Mouse (Mus musculus) layer of hippocampus, adult 11-12 months (tissue): ENCODE measurements around the gene Pcdh10.
A peak's percentile ranks its signal among the peaks of the same experiment; 100 is the strongest.

ENCODE experiments used
- DNase-seq: peaks from one replicate; pipeline ENCODE4 v3.0.0; 2022; ENCODE audit warnings: low spot score

The Pcdh10 gene

DNA sequence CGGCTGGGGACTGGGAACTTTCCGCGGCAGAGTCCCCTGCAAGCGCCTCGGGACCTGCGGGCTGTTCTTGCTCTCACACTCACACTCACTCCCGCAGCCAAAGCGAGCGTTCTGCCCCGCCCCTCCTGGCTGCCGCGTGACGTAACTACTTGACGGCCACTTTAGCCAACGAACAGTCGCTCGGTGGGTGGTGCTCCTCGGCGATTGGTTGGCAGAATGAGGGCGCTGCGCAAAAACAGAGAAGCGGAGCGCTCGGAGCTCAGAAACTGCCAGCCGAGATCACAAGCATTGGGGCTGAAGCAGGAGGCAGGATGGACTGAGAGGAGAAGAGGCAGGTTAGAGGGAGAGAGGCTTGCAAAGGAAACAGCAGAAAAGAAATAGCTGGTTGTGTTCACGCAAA lies at the start of gene Pcdh10:
Pcdh10 (plus strand) TSS at position 254 of the 400 bp plus-strand sequence.
- DNase-seq: peak; percentile 98

DNA sequence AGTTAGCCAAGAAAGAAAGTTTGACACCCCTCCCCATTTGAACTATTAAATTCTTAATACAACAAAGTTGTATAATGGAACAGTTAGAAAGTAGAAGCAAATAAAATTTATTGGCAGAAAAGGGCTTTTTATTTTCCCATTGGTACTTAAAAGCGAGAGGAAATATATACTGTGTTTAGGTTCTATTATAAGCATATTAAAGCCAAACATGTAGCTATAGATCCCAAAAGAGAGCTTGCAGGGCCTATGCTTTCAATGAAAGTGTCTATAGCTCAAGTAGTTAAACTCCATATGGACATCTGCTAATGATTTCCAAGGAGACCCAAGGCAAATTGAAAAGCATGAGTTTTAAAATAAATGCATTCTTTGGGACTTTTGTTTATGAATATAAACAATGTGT lies 22.3 kb upstream of the Pcdh10 start:
- DNase-seq: no peak

DNA sequence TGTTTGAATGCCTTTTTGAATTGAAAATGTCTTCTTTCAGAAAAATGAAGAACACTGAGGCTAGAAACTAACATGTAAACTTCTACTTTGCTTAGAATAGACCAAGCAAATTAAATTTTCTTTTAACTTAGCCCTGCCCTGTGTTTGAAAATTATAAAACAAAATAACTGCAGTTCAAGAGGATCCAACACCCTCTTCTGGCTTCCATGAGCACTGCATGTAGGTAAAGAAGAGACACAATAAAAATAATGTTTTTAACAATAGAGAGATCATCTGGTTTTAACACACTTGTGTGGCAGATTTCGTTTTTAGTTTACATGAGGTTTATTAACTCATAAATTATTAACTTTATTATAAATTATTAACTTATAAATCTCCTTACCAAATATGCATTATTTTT lies 9.2 kb upstream of the Pcdh10 start:
- DNase-seq: no peak

DNA sequence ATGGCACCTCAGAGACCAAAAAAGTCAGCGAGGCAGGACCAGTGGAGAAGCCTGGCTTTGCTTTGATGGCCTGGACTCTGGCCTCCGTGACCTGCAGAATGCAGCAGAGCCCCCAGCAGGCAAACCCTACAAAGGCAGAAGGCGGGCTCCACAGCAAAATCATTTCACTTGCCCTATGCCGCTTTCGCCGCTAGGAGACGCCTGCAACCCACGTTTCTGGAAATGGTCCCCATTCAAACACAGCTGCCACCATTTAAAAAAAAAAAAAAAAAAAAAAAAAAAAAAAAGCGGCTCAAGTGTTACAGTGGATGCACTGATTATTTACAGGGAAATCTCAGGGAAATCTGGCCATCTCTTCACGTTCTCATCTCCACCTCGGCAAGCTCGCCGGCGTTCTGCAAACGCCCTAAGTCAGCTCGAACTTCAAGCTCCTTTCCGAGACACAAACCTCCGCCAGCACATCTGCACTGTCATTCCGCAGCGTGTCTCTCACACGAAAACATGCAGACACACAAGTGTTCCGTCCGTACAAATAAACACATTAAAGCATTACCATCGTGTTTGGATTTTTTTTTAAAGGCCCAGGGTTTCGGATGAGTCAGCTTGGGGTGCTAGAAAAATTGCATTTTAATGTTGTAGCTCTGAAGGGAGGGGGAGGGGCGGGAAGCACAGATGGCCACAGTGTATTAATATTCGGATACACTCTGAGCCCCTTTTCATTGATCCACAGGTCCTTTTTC lies 2.3 kb upstream of the Pcdh10 start:
- DNase-seq: peak; percentile 85

DNA sequence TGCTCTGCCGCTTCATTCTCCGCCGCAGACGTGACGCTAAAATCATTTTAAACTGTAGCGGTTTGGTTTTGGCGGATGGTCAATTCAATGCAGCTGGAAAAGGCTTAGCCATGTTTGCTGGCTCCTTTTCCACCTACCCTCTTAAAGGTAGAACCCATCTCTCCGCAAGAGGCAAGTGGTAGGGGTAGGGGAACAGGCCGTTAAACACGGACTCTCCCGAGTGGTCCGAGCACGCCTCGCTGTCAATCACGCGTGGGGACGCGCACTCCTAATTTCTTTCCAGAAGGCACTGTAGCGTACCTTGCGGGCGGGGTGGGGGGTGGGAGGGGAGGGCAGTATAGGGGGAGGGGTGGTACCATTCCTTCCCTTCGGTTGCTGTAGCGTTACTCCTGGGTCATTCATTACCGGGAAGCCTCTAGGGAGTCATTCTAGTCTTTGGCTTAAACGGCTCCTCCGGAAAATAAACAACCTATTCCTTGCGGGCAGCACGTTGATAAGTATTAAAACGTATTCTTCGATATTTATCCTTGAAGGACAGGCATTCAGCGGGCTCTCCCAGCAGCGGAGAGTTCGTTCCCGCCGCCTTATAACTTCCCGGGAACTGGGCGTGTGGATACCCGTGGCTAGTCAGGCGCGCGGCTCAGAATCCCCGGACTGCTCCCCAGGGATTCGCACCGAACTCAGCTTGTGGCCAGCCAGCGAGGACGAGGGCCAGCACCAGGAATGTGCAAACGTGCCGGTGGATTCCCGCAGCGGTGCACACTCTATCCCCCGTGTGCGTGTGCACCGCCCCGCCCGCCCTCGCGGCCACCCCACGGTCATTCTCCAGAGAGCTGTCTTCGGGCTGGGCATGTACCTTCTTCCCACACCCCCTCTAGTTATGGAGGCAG lies 1.5 kb upstream of the Pcdh10 start:
- no peak for DNase-seq

DNA sequence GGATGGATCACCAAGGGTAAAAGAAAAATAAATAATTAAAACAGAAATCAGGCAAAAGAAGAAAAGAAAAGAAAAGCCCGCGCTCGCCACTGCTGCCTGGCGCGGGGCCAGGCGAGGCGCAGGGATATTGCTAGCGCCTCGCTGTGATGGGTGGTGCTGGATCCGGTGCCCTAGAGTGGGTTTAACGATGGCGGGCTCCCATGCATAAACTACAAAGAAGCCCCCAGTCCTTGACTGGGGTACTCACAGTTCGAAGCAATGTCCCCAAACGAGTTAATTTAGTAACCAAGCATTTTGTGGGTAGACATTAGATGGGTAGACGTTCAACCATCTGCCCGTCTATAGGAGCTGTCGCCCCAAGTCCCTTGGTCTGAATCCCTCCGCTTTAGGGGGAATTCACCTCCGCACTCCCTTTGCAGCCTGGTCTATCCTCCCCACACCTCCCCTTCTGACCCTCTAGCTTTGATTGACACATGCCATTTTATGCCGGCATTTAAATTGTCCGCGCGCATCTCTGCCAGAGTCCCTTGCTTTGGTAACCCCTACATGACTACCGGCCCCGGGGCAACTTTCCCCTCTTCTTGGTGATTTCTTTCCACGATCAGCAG lies 703 bp upstream of the Pcdh10 start:
- peak; percentile 57 for DNase-seq

DNA sequence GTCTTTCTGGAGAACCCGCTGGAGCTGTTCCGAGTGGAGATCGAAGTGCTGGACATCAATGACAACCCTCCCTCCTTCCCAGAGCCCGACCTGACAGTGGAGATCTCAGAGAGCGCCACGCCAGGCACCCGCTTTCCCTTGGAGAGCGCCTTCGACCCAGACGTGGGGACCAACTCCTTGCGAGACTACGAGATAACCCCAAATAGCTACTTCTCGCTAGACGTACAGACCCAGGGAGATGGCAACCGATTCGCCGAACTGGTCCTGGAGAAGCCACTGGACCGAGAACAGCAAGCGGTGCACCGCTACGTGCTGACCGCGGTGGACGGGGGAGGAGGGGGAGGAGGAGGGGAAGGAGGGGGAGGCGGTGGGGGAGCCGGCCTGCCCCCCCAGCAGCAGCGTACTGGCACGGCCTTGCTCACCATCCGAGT lies 1.4 kb downstream of the Pcdh10 start:
- no peak for DNase-seq

DNA sequence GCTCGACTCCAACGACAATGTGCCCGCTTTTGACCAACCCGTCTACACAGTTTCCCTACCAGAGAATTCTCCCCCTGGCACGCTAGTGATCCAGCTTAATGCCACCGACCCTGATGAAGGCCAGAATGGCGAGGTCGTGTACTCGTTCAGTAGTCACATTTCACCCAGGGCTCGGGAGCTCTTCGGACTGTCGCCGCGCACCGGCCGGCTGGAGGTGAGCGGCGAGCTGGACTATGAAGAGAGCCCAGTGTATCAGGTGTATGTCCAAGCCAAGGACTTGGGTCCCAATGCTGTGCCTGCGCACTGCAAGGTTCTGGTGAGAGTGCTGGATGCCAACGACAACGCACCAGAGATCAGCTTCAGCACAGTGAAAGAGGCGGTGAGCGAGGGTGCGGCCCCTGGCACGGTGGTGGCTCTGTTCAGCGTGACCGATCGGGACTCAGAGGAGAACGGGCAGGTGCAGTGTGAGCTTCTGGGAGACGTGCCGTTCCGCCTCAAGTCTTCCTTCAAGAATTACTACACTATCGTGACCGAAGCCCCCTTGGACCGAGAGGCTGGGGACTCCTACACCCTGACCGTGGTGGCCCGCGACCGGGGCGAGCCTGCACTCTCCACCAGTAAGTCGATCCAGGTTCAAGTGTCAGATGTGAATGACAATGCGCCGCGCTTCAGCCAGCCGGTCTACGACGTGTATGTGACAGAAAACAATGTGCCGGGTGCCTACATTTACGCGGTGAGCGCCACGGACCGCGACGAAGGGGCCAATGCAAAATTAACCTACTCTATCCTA lies 2.0 kb downstream of the Pcdh10 start:
- DNase-seq: no peak

DNA sequence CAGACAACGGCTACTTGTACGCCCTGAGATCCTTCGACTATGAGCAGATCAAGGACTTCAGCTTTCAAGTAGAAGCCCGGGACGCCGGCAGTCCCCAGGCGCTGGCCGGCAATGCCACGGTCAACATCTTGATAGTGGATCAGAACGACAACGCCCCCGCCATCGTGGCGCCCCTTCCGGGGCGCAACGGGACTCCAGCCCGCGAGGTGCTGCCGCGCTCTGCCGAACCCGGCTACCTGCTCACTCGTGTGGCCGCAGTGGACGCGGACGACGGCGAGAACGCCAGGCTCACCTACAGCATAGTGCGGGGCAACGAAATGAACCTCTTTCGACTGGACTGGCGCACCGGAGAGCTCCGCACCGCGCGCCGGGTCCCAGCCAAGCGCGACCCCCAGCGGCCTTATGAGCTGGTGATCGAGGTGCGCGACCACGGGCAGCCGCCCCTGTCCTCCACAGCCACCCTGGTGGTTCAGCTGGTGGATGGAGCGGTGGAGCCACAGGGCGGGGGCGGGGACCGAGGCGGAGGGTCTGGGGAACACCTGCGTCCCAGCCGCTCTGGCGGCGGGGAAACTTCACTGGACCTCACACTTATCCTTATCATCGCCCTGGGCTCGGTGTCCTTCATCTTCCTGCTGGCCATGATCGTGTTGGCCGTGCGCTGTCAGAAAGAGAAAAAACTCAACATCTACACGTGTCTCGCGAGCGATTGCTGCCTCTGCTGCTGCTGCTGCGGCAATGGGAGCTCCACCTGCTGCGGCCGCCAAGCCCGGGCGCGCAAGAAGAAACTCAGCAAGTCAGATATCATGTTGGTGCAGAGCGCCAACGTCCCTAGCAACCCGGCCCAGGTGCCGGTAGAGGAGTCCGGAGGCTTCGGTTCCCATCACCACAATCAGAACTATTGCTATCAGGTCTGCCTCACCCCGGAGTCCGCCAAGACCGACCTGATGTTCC lies 2.9 kb downstream of the Pcdh10 start:
- no peak for DNase-seq

DNA sequence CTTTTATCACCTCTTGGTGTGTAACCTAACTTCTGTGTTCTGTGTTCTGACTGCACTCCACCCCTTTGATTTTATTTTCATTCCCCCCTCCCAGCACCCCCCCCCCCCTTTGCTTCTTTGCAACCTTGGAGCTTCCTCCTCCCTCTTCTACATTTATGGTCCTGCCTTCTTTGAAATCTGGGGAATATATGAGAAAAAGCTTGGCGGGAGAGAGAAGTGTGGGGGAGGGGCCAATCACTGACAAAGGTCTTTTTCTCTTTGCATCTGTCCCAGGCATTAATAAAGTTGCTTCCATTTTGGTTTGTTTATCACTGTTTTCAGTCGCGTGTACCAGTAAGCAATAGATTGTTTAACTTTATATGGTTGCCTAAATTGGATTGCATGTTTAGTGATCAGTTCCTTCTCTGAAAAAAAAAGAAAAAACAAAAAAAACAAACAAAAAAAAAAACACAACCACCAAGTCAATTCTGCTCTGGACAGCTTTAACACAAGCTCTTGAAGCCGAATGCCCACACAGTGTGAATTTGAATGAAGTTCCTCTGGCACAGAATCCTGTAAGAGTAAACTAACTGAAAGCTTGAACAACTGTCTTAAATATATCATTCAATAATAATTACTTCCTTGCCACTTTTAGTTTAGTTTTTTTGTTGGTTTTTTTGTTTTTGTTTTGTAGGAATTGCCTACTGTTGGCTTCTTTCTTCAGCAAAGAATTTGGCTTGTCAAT lies 4.0 kb downstream of the Pcdh10 start:
- DNase-seq: no peak

DNA sequence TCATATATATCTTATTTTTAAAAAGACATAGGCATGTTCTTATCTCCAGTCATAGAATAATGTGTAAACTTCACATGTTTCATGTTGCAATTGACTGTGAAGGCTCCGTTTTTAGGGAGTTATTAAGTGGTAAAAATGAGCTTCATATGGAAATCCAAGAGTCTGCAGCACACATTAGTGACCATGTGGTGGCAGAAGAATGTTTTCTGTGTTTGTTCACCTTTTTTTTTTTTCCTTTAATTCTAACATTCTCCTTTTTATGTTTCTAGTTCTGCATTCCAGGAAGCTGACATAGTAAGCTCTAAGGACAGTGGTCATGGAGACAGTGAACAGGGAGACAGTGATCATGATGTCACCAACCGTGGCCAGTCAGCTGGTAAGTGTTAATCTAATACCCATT lies 5.6 kb downstream of the Pcdh10 start:
- no peak for DNase-seq

DNA sequence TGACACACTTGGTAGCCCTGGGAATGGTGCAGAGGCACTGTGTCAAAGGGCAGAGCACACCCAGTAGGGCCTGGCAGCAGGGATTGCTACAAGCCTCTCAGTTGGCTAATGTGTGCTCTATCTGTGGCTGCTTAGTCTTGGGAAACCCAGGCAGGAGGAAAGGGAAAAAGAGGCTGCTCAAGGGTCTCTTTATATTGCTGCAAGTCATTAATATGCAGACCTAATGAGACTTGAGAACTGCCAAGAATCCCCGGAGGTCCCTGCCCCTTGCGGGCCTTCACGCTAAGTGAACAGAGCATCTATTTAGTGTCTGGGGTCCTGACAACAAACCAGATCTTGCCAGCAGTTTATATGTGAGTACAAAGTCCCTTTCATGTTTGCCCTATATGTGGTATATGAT lies 6.8 kb downstream of the Pcdh10 start:
- DNase-seq: peak; percentile 32

DNA sequence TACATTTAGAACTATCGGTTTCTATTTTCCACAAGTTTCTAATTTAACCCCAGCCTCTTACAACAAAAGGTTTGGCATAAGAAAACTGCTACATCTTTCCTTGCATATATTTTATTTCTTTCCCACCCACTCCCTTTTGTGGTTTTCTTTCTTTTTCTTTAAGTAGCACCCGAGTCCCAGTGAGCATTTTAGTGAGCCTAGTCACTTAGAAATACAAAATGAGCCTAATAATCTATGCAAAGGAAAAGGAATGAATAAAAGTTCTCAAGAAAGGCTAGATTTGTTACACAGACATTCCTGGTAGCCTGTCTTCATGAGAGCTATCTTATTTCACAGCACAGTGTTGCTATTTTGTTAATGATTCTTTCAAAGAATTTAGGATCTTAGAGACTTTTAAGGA lies 7.3 kb downstream of the Pcdh10 start:
- DNase-seq: no peak

DNA sequence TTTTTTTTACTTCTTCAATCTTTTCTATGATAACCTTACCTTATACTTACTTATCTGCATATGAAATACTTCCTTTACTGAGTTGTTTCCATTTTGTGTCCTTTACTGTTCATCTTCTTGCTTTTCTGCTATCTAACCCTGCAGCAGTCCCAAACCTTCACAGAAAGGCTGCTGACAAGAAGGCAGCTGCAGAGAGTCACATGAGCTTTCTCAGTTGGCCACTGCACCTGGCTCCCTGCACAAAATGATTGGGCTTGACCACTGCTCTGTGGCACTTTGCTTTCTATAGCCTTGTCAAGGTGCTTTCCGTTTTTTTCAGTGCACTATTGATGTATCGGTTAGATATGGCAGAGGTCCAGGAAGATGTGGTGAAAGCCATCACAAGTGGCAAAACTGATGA lies 8.3 kb downstream of the Pcdh10 start:
- no peak for DNase-seq

DNA sequence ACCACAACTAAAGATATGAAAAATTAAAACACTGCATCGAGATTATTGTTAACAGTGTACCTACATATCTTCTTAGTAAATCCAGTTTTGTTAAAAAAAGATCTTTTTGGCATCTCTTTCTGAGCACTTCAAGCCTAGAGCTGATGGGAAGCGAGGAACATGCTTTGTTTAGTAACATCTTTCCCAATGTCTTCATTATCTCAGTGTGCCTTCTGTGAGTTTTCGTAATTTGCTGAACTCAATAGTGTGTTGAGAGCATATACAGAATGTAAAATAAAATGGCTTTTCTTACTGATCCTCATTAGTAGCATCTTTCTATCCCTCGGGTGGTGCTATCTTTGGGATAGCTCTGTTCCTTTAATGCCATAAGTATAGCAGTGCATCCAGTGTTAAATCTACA lies 18.9 kb downstream of the Pcdh10 start:
- no peak for DNase-seq

DNA sequence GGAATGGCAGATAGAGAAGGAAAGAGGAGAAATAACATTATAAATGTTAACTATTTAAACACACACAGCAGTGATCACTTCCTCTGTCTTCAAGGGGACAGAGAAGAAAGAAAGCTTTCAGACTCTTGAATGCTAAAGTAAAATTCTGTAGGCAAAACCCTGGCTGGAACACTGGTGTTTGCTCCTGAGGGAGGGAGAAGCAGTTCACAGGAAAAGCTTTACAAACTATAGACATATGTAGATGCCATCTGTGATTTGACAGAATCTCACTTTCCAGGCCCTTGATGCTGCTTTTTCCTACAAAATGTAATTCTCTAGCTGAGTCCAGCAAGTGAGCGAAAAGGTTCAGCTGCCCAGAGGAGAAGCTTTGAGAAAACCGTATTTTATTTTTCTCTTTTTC lies 25.0 kb downstream of the Pcdh10 start:
- DNase-seq: no peak

DNA sequence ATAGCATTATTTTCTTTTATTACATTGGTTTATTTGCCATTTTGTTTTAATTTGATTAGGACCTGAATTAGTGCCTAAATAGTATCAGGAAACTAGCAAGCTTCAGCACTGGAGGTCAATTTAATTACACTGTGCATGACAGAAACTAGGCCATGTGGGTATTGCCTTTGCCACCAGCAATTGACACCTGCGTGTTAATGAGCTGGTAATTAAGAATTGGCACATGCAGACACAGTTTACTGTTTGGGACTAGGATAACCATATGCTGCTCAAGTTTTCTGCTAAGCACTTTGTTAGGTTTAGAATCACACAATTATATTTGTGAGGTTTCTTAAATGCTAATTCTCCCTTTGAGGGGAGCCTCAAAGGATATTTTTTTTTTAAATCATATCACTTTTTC lies 53.5 kb downstream of the Pcdh10 start:
- no peak for DNase-seq

DNA sequence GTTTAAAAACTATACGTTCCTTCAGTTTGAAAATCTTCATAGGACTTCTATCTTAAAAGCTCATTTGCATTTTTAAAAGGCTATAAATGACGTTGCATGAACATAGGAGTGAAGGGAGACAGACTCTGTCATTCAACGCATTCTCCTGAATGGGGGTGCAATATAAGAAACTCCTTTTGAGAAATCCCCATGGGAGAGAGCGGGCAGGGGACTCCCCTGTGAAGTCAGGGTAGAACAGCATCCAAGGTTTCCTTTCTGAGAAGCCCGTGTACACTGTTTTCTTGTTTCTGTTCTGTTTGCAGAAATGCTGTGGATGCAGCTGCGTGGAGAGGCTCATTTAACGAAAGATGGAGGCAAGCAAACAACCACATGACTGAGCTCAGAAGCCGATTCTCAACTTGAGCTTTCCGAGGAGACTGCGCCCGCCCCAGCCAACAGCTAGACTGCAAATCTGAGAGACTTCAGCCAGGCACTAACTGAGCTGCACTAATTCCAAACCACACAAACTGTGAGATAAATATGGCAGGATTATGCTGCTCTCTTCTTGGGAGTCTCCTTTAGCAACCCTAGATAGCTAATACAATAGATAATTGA lies 54.1 kb downstream of the Pcdh10 start:
- DNase-seq: peak; percentile 29
